Mouse (Mus musculus): ENCODE measurements at regions not wholly inside any gene's neighbourhood (a gene's known extent, or its start where the extent isn't known, plus 50 kb on each side); places are given as distances from the start of the nearest gene placed in this dataset.
"Not testable (repeated sequence)": the region's sequence is repeated elsewhere in the genome, so short reads cannot be mapped to it uniquely, and the experiment has no call there.

DNA sequence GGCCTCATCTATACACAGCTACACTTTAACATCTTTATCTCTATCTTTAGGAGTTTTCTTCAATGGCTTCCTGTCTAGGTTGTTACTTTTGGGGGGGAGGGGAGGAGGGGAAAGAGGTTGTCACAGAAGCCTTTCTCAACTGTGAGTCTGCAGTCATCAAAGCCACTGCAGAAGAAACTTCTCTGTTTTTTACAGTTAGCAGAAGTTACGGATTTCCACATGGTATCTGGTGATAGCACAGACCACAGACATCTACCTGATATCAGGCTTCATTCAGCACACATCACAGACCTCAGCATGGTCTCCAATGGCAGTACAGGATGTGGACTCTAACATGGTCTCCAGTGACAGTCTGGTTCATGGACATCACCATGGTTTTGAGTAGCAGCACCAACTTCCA is 234.8 kb upstream of the Adarb2 start:
- no peak for DNase-seq (ENCODE audit: low read depth, low spot score)

GRCm38 (mm10) chr13:7994198-7994597 is 208.5 kb upstream of the Adarb2 start:
- DNase-seq (ENCODE audit: low read depth, low spot score): peak; percentile 76

GRCm38 (mm10) chr13:8030096-8030495 is 172.6 kb upstream of the Adarb2 start:
- not testable (repeated sequence) for DNase-seq (ENCODE audit: low read depth, low spot score)

GRCm38 (mm10) chr13:8050930-8051495 is 151.7 kb upstream of the Adarb2 start:
- no peak for DNase-seq (ENCODE audit: low read depth, low spot score)

DNA sequence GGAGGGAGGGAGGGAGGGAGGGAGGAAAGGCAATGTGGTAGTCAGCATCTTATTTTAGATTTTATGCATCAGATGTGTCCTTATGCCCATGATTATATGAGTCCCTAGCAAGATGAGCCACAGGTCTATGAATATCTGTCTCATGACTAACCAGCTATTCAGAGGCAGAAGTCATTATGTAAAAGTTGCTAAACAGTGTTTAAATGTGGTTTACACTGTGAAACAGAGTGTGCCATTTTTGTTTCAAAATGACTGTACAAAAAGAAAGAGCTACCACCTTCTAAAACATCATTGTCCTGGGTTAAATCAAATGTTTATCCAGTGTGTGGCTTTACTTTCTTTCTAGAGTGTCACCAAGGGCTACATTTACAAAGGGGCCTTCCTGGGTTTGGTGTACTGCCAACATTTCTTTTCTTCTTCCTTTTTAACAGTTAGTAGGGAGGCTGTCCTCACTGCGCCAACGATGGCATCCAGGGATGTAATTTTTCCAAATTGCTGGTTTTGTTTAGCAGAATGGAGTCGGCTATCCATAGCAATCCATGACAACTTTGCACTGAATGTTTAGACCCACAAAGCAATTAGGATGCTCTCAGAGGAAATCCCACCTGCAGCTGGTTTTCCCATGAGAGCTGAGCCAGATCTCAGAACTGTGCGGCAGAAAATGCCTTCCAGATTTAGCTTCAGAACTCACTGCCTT is 146.4 kb upstream of the Adarb2 start:
- peak; percentile 76 for DNase-seq (ENCODE audit: low read depth, low spot score)

GRCm38 (mm10) chr13:8087154-8087553 is 115.5 kb upstream of the Adarb2 start:
- no peak for DNase-seq (ENCODE audit: low read depth, low spot score)

DNA sequence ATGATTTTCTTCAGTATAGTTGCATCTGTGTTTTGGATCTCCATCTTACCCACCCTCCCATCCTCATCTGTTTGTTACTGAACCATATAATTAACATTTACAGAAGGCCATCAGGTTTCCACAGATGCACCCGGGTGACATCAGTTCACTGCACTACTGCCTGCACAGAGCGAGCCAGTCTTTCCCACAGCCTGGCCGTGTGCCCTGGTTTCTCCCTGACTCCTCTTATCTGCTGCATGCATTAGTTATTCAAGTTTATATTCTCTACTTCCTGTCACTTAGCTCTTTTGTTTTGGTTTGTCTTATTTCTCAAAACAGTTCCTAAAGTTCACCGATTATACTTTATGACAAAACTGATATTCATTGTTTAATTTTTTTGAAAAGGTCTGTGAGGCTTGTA is 113.1 kb upstream of the Adarb2 start:
- peak; percentile 27 for DNase-seq (ENCODE audit: low read depth, low spot score)

DNA sequence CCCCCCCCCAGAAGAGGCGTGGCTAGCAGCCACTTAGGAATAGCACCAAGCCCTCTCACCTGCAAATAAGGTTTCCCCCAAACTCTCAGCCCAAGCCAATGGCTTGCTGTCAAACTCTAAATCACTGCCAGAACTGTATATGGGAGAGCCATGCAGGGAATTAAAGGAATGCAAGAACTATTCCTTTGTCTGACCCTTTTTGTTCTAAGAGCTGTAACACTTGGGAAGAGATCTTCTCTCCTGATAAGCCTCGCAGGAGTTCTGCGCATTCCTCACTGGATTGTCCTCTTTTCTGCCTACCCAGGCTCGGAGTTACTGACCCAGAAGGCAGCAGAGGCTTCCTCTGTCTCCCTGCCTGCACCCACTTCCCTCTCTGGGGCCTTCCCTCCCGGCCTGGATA is 94.0 kb upstream of the Adarb2 start:
- no peak for DNase-seq (ENCODE audit: low read depth, low spot score)

DNA sequence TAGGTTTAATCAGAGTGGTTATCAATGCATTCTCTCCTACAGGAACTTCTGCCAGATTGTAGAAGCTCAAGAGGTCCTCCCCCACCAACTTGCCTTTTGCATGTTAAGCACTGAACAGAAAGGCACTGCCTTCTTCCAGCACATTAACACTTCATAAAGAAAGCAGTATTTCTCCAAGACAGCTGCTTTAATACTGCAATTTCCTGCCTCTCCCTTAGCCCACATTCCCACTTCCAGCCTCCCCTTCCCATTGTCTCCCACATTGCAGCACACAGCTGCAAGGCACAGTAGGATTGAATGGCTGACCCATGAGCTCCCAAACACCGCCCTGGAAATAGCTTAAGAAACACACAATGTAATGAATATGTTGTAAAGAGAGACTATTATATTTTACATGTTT is 89.7 kb upstream of the Adarb2 start:
- peak; percentile 4 for DNase-seq (ENCODE audit: low read depth, low spot score)

DNA sequence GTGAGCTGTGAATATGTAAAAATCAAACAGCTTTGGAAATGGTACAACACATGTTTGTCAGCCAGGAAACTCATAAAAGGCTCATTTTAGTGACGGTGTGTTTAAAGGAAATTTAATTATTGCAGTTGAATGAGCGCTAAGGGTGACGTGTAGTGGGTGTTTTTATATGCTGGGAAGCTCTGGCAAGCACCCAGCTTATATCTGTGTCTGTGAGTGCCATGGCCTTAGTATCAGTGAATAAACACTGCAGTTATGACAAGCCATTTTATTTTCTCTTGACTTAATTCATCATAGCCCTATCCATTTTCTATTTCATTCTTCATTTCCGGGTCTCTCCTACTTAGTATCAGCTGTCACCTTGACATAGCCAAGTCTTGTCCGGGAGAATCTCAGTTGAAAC is 83.7 kb upstream of the Adarb2 start:
- no peak for DNase-seq (ENCODE audit: low read depth, low spot score)

DNA sequence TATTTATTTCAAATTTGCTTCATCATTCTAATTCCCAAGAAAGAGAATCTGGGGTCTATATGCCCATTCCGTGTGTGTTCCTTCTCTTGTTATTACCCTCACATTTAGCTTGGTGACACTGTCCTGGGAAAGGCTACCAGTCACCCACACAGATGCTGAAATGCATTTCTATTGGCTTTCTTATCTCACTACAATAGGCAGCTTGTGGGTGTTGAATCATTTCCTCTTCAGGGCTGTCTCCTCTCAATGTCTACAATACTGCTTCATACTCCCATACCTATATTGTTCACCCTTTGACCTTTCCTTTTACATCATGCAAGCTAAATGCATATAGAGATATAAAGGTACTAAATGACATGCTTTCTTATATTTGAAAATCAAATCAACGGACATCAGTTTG is 82.7 kb upstream of the Adarb2 start:
- no peak for DNase-seq (ENCODE audit: low read depth, low spot score)

GRCm38 (mm10) chr13:8134764-8135163 is 67.9 kb upstream of the Adarb2 start:
- DNase-seq (ENCODE audit: low read depth, low spot score): no peak

GRCm38 (mm10) chr13:8139396-8139795 is 63.3 kb upstream of the Adarb2 start:
- DNase-seq (ENCODE audit: low read depth, low spot score): no peak

DNA sequence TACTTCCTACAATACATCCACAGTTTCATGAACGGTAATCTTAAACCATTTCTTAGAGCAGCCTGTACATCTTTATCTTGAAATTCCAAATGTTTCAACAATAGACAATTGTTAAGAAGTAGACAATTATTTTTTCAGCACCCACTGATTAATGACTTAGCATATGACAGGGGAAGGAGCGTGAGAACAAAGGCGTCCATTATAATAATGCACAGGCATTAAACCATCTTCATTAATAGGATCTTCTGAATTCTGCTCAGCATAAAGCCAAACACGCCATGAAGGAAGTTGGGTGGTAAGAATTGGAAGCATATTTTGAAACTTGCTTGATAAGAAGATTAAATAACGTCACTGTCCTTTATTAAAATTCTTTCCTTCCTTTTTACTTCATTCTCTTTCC is 50.5 kb upstream of the Adarb2 start:
- no peak for DNase-seq (ENCODE audit: low read depth, low spot score)
